Mouse (Mus musculus) spleen, postnatal 0 days (tissue): ENCODE data around the gene Prx. TPM values are rescaled to one million over a fixed set of nuclear protein-coding genes. Genes with fewer than 3 reads are reported as not detected.

Experiments
- polyA plus RNA-seq: library from polyadenylated mRNA; unstranded; fragments of >200 nt; fragmentation: Nextera tagmentation; extraction: Ambion mirVana; gene quantifications from 2 replicates; pipeline ENCODE4 v1.2.1, GENCODE M21; 2015

Prx gene
- polyA plus RNA-seq, result 1.2 and 1.3 TPM in 2 replicates

DNA sequence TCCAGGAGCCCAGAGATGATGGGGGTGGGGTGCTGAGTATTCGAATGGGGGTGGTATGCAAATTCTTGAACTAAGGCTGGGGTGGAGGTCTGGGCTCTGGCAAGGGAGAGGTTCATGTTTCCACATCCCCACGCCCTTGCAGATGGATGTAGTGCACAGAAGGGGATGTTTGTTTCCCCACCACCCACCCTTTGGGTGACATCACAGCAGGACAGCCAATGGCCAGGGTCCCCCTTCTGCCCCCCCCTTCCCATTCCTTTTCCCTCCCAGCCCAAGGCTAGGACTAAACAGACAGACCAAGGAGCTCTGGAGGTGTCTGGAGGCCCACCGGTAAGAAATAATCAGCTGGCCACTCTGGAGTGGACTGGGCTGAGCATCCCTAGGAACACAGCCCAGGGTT lies at the start of gene Prx:
Prx (plus strand) TSS at position 289 of the 400 bp plus-strand sequence.

DNA sequence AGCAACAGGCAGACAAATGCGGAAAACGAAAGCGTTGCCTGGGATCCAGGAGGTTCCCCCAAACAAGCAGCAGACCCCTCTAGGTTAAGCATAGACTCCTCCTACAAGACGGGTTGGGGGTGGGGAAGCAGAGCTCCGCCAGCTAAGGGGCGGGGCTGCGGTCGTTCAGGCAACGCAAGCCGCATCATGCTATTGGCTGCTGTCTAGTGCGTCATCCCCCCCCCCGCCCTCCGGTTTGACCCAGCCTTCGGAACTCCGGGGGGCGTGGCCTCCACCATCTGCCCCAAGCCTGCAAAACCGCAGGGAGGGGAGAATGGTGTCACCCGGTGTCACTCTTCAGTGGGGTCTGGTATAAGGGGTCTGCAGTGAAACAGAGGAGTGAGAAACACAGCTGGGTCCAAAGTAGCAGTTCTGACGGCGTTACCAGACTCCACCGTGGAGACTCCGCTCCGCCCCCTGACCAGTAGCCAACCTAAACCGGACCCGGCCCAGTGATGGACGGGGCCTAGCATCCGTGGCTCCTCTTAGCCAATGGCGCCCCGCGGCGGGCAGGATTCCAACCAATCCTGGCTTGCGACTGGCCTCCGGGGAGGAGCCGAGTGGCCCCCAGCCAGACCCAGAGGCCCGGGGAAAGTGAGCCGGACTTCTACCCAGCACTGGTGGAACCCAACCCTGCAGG lies 25.8 kb upstream of the Prx start, which contains the start of gene Sertad3:
Sertad3 (plus strand) TSS at position 613 of the 679 bp plus-strand sequence.

DNA sequence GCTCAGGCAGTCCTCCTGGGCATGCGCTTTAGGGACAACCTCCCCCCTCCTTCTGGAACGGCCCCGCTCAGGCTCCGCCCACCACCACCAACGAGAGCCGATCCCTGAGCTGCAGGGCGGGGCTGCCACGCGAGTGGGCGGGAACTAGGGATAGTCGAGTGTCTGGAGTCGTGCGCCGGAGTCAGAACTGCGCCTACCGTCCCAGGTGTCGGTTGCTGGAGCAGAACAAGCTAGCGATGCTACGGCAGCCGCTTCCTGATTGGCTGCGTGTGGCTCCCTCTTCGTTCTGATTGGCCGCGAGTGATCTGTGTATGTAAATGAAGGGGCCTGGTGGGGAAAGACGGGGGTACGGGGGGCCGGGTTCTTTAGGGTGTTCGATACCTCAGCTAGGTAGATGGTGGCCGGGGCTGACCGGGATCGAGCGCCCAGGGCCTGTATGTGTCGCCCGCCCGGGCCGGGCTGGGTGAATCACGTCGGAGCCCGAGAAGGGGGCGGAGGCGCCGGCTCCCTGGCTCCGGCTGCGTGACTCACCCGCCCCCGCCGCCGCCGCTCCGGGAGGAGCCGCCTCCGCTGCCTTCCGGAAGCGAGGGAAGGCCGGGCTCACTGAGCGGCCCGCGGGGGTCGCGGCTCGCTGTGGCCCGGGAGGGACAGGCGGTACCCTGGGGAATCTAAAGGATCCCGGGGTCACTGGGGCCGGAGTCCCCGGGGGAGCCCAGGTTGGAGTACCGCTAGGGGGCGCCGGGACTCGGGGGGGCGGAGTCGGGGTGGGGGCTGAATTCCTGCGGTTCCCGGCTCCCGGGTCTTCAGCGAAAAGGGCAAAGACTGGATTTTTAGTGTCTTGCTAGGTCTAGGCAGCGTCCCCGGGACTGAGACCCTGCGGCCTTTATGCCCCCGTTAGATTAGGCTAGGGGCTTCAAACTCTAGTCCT lies 12.1 kb upstream of the Prx start, which contains the start of gene Sertad1:
Sertad1 (plus strand) TSS at position 141 of the 928 bp plus-strand sequence.

DNA sequence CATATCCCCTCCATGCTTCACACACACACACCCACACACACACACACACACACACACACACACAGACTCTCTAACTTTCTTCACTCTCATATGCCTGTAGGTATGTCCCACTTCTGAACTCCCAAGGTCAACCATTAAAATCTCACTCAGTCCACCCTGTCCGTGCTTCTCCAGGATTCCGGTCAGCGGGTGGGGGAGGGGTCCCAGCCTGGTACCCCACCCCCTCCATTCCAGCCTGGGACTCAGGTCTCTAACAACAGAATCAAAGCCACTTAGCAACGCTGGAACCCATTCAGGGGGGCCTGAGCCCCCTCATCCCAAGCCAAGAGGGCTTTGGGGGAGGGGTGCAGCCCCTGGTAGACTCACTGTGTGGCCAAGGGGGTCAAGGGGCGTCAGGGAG lies 23.8 kb downstream of the Prx start, which contains the start of gene Hipk4:
Hipk4 (plus strand) TSS at position 301 of the 400 bp plus-strand sequence.

DNA sequence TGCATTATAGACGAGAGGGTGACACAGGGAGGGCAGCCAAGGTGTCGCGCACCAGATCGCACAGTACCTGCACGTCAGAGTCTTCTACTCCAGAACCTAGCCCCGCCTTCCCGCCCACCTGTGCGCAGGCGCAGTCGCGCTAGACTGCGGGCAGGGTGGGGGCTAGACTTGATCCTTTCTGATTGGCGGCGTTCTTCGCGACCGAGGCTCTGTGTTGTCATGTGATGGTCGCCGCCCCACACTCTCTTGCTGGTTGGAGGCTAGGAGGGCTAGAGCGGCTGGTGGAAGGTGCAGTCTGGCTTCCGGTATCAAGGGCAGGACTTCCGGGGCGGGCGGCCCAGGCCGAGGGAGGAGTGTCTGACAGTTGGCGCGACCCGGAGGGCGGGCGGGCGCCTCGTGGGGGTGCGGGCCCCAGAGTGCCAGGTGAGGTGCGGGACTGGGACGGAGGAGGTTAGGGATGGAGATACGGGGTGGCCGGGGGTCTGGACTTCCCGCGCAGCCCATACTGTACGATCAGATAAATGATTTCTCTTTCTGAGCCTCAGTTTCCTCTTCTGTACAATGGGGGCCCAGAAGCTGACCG lies 53.9 kb downstream of the Prx start, which contains the start of the genes Pld3 and 2310022A10Rik:
Pld3 (minus strand) TSS at position 288 of the 583 bp plus-strand sequence.
2310022A10Rik (plus strand) TSS at position 303 of the 583 bp plus-strand sequence.

Other genes with a start within 250 kb of the Prx start
- gene Numbl, start 240.9 kb upstream of the Prx start, polyA plus RNA-seq, result 3.1 and 4.9 TPM in 2 replicates
- gene Ltbp4, start 161.6 kb upstream of the Prx start, polyA plus RNA-seq, result 60.1 and 82.7 TPM in 2 replicates
- gene Shkbp1, start 143.3 kb upstream of the Prx start, polyA plus RNA-seq, result 26.0 and 29.5 TPM in 2 replicates
- 0.32 TPM in 1 of 2 replicates, not detected in the other for gene Gm20479, start 141.9 kb upstream of the Prx start, polyA plus RNA-seq
- 0.23 and 0.32 TPM in 2 replicates for gene Sptbn4, start 51.6 kb upstream of the Prx start, polyA plus RNA-seq
- gene Blvrb, start 51.3 kb upstream of the Prx start, polyA plus RNA-seq, result 895 and 1,052 TPM in 2 replicates
- gene Sertad3, start 25.6 kb upstream of the Prx start, polyA plus RNA-seq, result 29.5 and 31.1 TPM in 2 replicates
- 20.9 and 25.9 TPM in 2 replicates for gene Sertad1, start 12.4 kb upstream of the Prx start, polyA plus RNA-seq
- gene Hipk4, start 23.9 kb downstream of the Prx start, polyA plus RNA-seq, result 0.41 and 0.47 TPM in 2 replicates
- 58.0 and 62.8 TPM in 2 replicates for gene Pld3, start 53.9 kb downstream of the Prx start, polyA plus RNA-seq
- gene 2310022A10Rik, start 53.9 kb downstream of the Prx start, polyA plus RNA-seq, result 19.0 and 20.5 TPM in 2 replicates
- 30.8 and 37.9 TPM in 2 replicates for gene Akt2, start 92.2 kb downstream of the Prx start, polyA plus RNA-seq
- gene Ttc9b, start 154.6 kb downstream of the Prx start, polyA plus RNA-seq, result not detected in 2 replicates
- 2.3 and 3.5 TPM in 2 replicates for gene Map3k10, start 175.3 kb downstream of the Prx start, polyA plus RNA-seq
- gene Zfp607b, start 190.0 kb downstream of the Prx start, polyA plus RNA-seq, result 1.4 and 2.1 TPM in 2 replicates
- gene Zfp60, start 232.1 kb downstream of the Prx start, polyA plus RNA-seq, result 5.5 and 6.4 TPM in 2 replicates